Comparison of ENCODE assay signal across 42 mouse cellular contexts in the genomic region with DNA sequence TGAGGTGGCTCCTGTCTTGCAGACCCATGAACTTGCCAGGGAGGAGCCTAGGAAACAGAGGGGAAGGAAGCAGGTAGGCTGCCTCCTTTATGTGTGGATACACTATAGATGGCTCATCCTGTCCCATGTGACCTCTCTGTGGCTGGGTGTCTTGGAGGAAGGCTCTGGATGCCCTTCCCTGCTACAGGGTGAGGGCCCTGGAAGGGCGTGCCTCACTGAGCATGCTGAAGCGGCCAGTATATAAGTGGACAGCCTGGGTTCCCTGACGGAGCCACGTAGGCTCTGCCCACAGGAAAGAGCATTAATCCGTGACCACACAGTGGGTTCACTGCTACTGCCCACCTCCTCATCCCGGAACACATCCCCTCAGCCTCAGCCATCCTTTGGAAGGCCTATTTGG. TPM values are rescaled to one million over a fixed set of nuclear protein-coding genes. Genes with fewer than 3 reads are reported as not detected.
DNase-seq lines count a peak whose midpoint lies in the region; TF ChIP-seq lines count a peak whose summit lies in the region.
"Had no signal": no experiment of that assay in that cellular context is flagged by ENCODE, and none has a peak within 500 bp of the region (broad histone marks: within the 10 kb centered on the region; RNA-seq: fewer than 3 reads in every experiment).

No protein-coding gene starts in this region.

- no peak for TF ChIP-seq POLR2A in testis, adult 2 months (IDR thresholded peaks at IDR 0.05; ENCODE audit: control insufficient read depth, low read depth, low read length)

- TF ChIP-seq CTCF in gastrocnemius, adult 2 months (IDR thresholded peaks at IDR 0.05), result no peak
- TF ChIP-seq CTCF in testis, adult 2 months (IDR thresholded peaks at IDR 0.05; ENCODE audit: control insufficient read depth, insufficient read depth, insufficient replicate concordance, low read depth, low read length), result no peak

- intact Hi-C loops in gastrocnemius, adult 2 months (cut with DNase I), result no loop called here
- intact Hi-C loops in left cerebral cortex, postnatal 14 days (cut with DNase I), result no loop called here

- no peaks in the 10 kb centered on the region for H3K36me3 ChIP-seq in testis, adult 2 months (ENCODE audit: control insufficient read depth, insufficient read depth, low read length)
- H3K36me3 ChIP-seq: hindbrain, embryonic 13.5 days; limb, embryonic 10.5 days; limb, embryonic 15.5 days had no signal

- peak overlapping the region; percentile 8; the same call in 1 of the 2 replicates for H3K27ac ChIP-seq in gastrocnemius, adult 2 months
- no peak overlapping the region for H3K27ac ChIP-seq in testis, adult 2 months (ENCODE audit: control insufficient read depth, insufficient read depth, low read depth, low read length)
- H3K27ac ChIP-seq: hindbrain, embryonic 13.5 days; limb, embryonic 10.5 days; limb, embryonic 15.5 days; liver, embryonic 14.5 days; macrophage had no signal

- H3K4me1 ChIP-seq in testis, adult 2 months (ENCODE audit: control insufficient read depth, insufficient read depth, low read length), result peaks cover 16% of the 10 kb centered on the region
- H3K4me1 ChIP-seq: limb, embryonic 15.5 days had no signal

- no peak for DNase-seq in gastrocnemius, adult 2 months
- DNase-seq in gastrocnemius, postnatal 25 days, result no peak
- DNase-seq in testis, postnatal 14 days (ENCODE audit: low spot score), result no peak
- DNase-seq in lung, postnatal 4 days, result peak; percentile 63 to 84
- no peak for DNase-seq in left cerebral cortex, postnatal 14 days (ENCODE audit: low spot score in 2 of 2)
- DNase-seq in spleen, postnatal 14 days (ENCODE audit: low spot score in 2 of 2), result no peak
- DNase-seq in urinary bladder, postnatal 14 days (ENCODE audit: low spot score), result no peak
- DNase-seq: adrenal gland, adult 2 months; adrenal gland, postnatal 36 days; cerebellum, adult 18-20 months; cerebellum, postnatal 10 days; gastrocnemius, postnatal 14 days; heart, adult 18-20 months; heart, postnatal 4 days; kidney, adult 11 months; layer of hippocampus, postnatal 36 days; midbrain, embryonic 14.5 days; right cerebral cortex, adult 18-20 months; thymus, postnatal 14 days had no signal

- H3K27me3 ChIP-seq in testis, adult 2 months (ENCODE audit: control insufficient read depth, insufficient read depth, low read length), result no peaks in the 10 kb centered on the region
- H3K27me3 ChIP-seq: limb, embryonic 15.5 days had no signal

- H3K4me3 ChIP-seq in gastrocnemius, adult 2 months, result no peak overlapping the region
- H3K4me3 ChIP-seq in testis, adult 2 months (ENCODE audit: control insufficient read depth, low read depth, low read length), result peak overlapping the region; percentile 2
- H3K4me3 ChIP-seq: erythroblast, embryonic 14.5 days; hindbrain, embryonic 13.5 days; limb, embryonic 10.5 days; limb, embryonic 15.5 days had no signal

RNA-seq across cellular contexts. Expression of a gene that starts 5.0 kb away (rescaled TPM):
- not detected for total RNA-seq in gastrocnemius, adult 2 months (2021)
- total RNA-seq in gastrocnemius, postnatal 25 days (2021), result not detected
- polyA plus RNA-seq in testis, adult 2 months (2012; rRNA removed), result 78.7 and 82.6 TPM in 2 replicates
- not detected for total RNA-seq in left cerebral cortex, postnatal 14 days (2021)
- total RNA-seq: adrenal gland, adult 2 months; adrenal gland, postnatal 36 days; CH12.LX; common myeloid progenitor, adult 5-6 weeks; ES-E14; gastrocnemius, postnatal 14 days; heart, adult 18-20 months; heart, postnatal 4 days; layer of hippocampus, postnatal 36 days; neutrophil, adult 5-6 weeks had no signal
- polyA plus RNA-seq: activated CD4-positive, CD25-positive, alpha-beta regulatory T cell, adult 4 months; adrenal gland, adult 2 months; brain, embryonic 14.5 days; C2C12; embryonic facial prominence, embryonic 14.5 days; erythroblast, embryonic 14.5 days; forebrain, embryonic 11.5 days; heart, embryonic 11.5 days; heart, embryonic 16.5 days; kidney, embryonic 14.5 days; large intestine, adult 2 months; limb, embryonic 10.5 days; limb, embryonic 15.5 days; liver, embryonic 14.5 days; macrophage; neural tube, embryonic 11.5 days; spleen, adult 2 months; urinary bladder, adult 2 months had no signal

RNA-seq across cellular contexts. Expression of a gene that starts 18.5 kb away (rescaled TPM):
- not detected for total RNA-seq in gastrocnemius, adult 2 months (2021)
- total RNA-seq in gastrocnemius, postnatal 25 days (2021), result not detected
- 0.41 and 0.46 TPM in 2 replicates for polyA plus RNA-seq in testis, adult 2 months (2012; rRNA removed)
- 1 to 10 TPM; 1.5 to 1.7 TPM for total RNA-seq in left cerebral cortex, postnatal 14 days (2021)
- total RNA-seq: common myeloid progenitor, adult 5-6 weeks; gastrocnemius, postnatal 14 days had no signal
- polyA plus RNA-seq: activated CD4-positive, CD25-positive, alpha-beta regulatory T cell, adult 4 months; C2C12; erythroblast, embryonic 14.5 days; macrophage had no signal

RNA-seq across cellular contexts. Expression of a gene that starts 21.7 kb away (rescaled TPM):
- total RNA-seq in gastrocnemius, adult 2 months (2021), result 10 to 100 TPM; 18.4 to 24.6 TPM
- total RNA-seq in gastrocnemius, postnatal 25 days (2021), result 10 to 100 TPM; 31.1 to 33.9 TPM
- 389 and 421 TPM in 2 replicates for polyA plus RNA-seq in testis, adult 2 months (2012; rRNA removed)
- total RNA-seq in left cerebral cortex, postnatal 14 days (2021), result 10 to 100 TPM in 1 of 2 experiments, 1 to 10 TPM in 1; 9.7 to 10.5 TPM
- polyA plus RNA-seq: erythroblast, embryonic 14.5 days had no signal

RNA-seq across cellular contexts. Expression of a gene that starts 36.3 kb away (rescaled TPM):
- 1 to 10 TPM; 3.9 to 4.7 TPM for total RNA-seq in gastrocnemius, adult 2 months (2021)
- total RNA-seq in gastrocnemius, postnatal 25 days (2021), result 1 to 10 TPM; 4.2 to 6.6 TPM
- polyA plus RNA-seq in testis, adult 2 months (2012; rRNA removed), result 21.8 and 36.1 TPM in 2 replicates
- total RNA-seq in left cerebral cortex, postnatal 14 days (2021), result 10 to 100 TPM; 64.4 to 65.2 TPM
- total RNA-seq: neutrophil, adult 5-6 weeks had no signal
- polyA plus RNA-seq: macrophage had no signal

RNA-seq across cellular contexts. Expression of a gene that starts 47.2 kb away (rescaled TPM):
- total RNA-seq in gastrocnemius, adult 2 months (2021), result 10 to 100 TPM; 23.9 to 28.2 TPM
- 10 to 100 TPM; 25.9 to 26.1 TPM for total RNA-seq in gastrocnemius, postnatal 25 days (2021)
- polyA plus RNA-seq in testis, adult 2 months (2012; rRNA removed), result 65.9 and 66.7 TPM in 2 replicates
- total RNA-seq in left cerebral cortex, postnatal 14 days (2021), result 100 to 1,000 TPM; 209 to 210 TPM

Comparison
In these comparisons a context has a peak if more than half of its experiments do, and no peak if none do; other contexts are left out.
1. DNase-seq: peak in lung, postnatal 4 days (2 of 2); none in gastrocnemius, adult 2 months (single experiment), gastrocnemius, postnatal 25 days (single experiment), testis, postnatal 14 days (single experiment), left cerebral cortex, postnatal 14 days (0 of 2), spleen, postnatal 14 days (0 of 2) and urinary bladder, postnatal 14 days (single experiment).